Mouse (Mus musculus): Measurements from ENCODE around the gene Tas2r106.

Tas2r106 gene

GRCm38 (mm10) chr6:131678786-131679185 lies at the start of gene Tas2r106:
TSS of gene Tas2r106 (minus strand) at chr6:131678886.
- DNase-seq (ENCODE audit: low spot score in 2 of 2): no peak

- no peak for DNase-seq (ENCODE audit: low spot score in 2 of 2)
Observed at GRCm38 (mm10) chr6:131712803-131713202, 34.1 kb upstream of the Tas2r106 start.

GRCm38 (mm10) chr6:131689963-131690362 lies 11.3 kb upstream of the Tas2r106 start, which contains the start of gene Tas2r114:
TSS of gene Tas2r114 (minus strand) at chr6:131690063.
- no peak for DNase-seq (ENCODE audit: low spot score in 2 of 2)

GRCm38 (mm10) chr6:131687395-131687794 lies 8.7 kb upstream of the Tas2r106 start, which contains the start of gene Tas2r105:
TSS of gene Tas2r105 (minus strand) at chr6:131687495.
- no peak for DNase-seq (ENCODE audit: low spot score in 2 of 2)

GRCm38 (mm10) chr6:131685644-131686043 lies 7.0 kb upstream of the Tas2r106 start, which contains the start of gene Tas2r104:
TSS of gene Tas2r104 (minus strand) at chr6:131685744.
- no peak for DNase-seq (ENCODE audit: low spot score in 2 of 2)

GRCm38 (mm10) chr6:131660049-131660448 lies 18.6 kb downstream of the Tas2r106 start, which contains the start of gene Tas2r107:
TSS of gene Tas2r107 (minus strand) at chr6:131660149.
- no peak for DNase-seq (ENCODE audit: low spot score in 2 of 2)

GRCm38 (mm10) chr6:131630812-131631211 lies 47.9 kb downstream of the Tas2r106 start, which contains the start of gene Tas2r130:
TSS of gene Tas2r130 (minus strand) at chr6:131630912.
- DNase-seq (ENCODE audit: low spot score in 2 of 2): no peak

Measured in spleen, postnatal 14 days (tissue).